Mouse (Mus musculus) Muller cell, postnatal 12 days (primary cell): Measurements from ENCODE around the gene Thsd1.
A peak's percentile ranks its signal among the peaks of the same experiment; 100 is the strongest.

Experiments used
- DNase-seq: peaks from one replicate; pipeline ENCODE4 v3.0.0-alpha.2; 2015; ENCODE audit errors: inconsistent ontology term

Thsd1 gene

DNA sequence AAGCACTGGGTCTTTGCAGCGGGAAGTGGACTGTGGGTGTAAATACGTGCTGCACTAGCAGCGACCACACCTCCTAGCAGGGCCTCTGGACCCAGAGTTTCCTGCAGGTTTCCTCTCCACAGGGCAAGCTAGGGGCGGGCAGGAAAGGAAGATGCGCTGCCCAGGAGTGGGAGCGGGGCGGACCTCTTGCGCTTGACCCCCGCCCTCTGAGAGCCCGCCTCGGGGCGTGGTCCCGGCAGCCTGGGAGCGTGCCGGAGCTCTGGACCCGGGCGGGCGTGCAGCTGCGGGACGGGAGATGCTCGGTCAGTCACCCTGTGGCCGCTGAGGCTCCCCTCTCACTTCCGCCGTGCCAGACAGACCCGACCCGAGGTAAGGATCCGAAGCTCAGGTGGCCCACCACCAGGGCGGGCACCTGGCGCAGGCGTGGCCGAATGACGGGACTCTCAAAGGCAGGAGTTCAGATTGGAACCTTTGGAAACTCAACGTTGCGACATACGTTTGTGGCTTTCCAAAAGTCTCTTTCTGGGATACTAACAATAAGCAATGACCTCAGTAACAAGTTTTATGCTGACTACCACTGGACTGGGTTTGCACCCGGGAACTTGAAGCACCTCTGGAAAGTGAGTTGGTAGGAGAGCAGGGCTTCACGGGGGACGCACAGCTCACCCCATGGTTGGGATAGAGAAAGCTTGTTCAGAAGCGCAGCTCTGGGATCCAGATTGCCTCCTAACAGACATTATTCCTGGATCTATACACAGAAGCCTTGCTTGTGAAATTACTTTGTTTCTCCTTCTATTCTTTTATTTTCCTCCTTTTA lies at the start of gene Thsd1:
Gene Thsd1 (plus strand): TSS at position 253 of the 817 bp plus-strand sequence.
- DNase-seq: peak; percentile 77

DNA sequence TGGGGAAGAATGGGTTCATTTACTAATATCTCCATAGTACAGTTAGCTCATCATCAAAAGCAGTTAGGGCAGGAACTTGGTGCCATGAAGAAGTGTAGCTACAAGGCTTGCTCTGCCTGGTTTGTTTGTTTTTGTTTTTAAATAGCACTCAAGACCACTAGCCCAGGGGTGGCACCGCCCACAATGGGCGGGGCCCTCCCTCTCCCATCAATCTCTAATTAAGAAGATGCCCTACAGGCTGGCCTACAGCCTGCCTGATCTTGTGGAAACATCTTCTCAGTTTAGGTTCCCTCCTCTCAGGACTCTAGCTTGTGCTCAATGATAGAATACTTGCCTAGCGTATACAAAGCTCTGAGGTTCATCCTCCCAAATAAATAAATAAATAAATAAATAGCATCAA lies 42.2 kb upstream of the Thsd1 start:
- DNase-seq: peak; percentile 83

DNA sequence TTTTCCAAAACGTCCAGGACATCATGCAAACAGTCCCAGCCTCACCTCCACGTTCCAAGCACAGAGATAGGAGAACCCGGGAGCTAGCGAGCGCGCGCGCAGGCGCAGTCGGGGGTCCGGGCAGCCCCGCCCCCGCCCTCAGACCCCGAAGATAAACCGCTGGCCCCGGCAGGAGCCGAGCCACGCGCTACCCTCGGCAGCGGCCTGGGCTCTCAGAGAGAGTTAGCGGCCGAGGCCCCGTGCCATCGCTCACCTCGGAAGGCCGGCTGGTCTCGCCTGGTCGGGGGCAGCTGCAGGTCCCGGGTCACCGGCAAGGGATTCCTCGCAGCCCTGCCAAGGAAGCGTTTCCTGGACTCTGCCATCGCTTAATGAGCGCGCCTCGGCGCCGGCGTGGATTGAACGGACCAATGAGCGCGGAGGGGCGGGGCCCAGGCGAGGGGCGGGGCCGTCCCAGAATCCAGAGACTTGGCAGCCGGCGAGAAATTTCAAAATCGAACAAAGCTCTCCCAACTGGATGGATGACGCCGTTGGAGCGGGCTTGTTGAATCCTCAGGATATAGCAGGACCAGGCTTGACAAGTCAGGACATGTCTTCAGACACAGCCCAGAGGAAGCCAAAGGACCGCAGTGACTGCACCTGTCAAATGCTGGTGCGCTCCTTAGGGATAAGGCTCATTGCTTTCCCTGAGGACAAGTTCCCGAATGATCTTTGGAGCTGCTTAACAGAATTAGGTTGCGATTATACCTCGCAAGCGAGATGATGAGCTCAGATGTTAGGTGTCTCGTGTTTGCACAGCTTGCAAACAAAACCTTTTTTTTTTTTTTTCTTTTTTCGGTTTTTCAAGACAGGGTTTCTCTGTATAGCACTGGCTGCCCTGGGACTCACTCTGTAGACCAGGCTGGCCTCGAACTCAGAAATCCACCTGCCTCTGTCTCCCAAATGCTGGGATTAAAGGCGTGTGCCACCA lies 41.4 kb upstream of the Thsd1 start, which contains the start of gene Ckap2:
Gene Ckap2 (minus strand): TSS at position 389 of the 967 bp plus-strand sequence.
- DNase-seq: peak; percentile 99

DNA sequence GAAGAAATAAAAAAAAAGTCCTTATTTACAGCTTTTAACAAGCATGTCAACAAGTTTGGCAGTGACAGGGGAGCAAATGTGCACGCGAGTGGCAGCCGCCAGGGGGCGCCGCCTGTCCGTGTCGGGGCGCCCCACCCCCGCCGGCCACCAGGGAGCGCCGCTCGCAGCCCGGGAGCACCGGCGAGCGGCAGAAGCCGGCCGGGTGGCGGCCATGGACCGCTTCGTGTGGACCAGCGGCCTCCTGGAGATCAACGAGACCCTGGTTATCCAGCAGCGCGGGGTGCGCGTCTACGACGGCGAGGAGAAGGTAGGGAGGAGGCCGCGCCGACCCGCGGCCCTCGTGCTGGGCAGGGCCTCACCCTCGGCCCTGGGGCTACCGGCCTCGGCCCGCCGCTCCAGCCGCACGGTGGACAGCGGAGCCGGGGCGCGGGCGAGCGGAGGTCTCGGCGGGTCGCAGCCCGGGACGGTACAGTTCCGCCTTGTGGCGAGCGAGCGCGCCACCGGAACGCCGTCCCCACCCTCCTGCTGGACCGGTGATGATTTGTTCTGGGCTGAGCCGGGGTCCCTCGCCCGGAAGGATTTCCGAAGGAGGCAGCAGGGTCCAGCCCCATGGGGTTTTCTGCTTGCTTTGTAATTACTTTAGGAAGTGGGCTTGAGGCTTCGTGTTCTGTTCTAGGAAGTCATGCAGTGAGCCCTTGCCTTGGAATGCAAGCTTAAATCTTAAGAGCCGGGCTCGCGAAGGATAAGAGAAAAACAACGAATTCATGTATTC lies 34.3 kb upstream of the Thsd1 start, which contains the start of gene Vps36:
Gene Vps36 (plus strand): TSS at position 150 of the 772 bp plus-strand sequence.
- DNase-seq: peak; percentile 93

DNA sequence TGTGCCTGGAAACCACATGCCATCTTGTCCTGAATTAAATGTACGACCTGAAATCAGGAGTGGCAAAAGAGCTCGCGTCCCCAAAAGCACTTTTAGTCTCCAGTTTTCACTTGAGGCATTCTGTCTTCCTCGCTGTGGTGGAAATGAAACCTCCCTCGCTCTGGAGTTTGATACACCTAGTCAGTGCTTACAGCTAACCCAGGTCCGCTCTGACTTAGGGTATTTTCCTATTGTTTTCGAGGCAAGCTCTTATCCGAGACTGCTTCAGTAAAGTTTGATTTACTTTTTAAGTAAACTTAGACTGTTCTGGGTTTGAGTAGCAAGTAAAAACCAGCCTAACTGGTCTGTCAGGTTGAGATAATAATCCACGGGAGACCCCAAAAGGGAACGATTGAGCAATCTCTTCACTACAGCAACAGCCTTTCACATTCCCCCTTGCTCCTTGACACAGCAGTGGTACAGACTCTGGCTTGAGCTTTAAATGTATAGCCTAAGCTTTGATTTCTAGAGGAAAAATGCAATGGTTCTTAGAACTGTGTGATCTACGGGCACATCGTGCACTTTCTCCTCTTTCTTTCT lies 33.6 kb upstream of the Thsd1 start:
- DNase-seq: no peak

DNA sequence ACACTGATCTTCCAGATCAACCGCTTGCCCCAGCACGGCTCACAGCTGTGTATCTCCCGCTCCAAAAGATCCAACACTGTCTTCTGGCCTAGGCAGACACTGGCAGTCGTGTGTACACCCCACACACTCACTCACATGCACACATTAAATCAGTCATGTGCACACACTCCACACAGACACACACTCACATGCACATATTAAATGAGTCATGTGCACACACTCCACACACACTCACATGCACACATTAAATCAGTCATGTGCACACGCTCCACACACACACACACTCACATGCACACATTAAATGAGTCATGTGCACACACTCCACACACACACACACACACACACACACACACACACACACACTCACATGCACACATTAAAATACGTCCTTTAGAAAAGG lies 29.2 kb upstream of the Thsd1 start:
- DNase-seq: no peak

DNA sequence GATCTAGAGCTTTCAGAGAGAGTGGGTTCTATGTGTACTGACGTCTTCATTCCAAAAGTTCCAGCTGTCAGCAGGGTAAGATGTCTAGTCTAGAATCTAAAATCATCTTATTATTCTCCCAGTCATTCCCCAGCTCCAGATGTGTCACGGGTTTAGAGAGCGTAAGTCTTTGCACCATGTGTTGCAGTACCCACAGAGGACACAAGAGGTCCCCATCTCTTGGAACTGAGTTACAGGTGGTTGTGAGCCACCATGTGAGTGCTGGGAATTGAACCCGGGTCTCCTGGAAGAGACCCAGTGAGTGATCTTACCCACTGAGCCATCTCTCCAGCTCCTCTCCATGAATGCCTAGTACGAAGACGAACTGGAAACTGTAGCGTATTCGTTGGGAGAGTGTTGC lies 27.6 kb upstream of the Thsd1 start:
- DNase-seq: no peak

DNA sequence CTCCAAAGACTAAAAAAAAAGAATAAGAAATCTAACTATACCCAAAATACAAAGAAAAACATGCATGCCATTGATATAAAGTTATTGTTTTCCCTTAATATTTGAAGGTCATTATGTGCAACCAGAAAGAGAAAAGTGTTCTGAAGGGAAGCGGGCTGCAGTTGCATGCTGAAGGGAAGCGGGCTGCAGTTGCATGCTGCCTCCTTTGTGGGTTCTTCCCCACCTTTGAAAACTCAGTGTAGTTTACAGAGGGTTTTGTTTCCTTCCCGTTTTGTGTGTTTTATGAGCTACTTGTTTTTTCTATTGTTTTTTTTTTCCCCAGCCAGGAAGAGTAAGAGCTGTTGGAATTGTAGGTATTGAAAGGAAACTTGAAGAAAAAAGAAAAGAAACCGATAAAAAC lies 19.6 kb upstream of the Thsd1 start:
- DNase-seq: no peak

DNA sequence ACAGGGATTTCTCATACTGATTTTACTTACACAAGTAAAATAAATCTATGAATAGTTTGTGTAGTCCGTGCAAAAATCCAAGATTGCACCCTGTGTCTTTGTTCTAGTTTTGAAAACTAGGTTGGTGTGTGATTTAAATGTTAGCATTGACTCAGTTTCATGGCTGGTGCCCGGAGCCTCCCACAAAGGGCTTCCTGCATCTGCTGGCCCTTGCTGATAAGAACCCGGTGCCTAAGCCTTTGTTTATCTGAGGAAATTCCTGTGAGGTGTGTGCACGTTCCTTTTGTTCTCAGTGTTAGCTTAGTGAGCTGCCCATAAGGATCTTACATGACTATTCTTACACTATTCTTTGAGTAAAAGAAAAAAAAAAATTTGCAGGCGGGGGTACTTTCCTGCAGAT lies 18.1 kb upstream of the Thsd1 start:
- no peak for DNase-seq

DNA sequence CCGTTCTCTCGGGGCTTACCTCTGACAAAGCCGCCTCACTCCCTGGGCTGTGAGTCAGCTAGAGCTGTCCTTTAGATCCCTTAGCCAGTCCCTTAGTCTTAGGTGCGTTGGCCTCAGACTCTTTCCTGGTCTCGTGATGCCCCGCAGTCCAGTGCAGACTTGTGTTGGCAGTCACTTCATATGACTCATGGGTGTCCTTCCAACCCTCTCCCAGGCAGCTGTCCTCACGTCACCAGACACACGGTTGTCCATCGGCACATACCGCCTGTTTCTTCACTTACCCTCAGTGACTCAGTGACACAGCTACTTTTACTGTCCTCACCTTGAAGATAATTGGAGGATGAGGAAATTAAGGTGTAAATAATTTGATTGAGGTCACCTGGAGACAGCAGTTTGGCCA lies 12.3 kb upstream of the Thsd1 start:
- DNase-seq: no peak

DNA sequence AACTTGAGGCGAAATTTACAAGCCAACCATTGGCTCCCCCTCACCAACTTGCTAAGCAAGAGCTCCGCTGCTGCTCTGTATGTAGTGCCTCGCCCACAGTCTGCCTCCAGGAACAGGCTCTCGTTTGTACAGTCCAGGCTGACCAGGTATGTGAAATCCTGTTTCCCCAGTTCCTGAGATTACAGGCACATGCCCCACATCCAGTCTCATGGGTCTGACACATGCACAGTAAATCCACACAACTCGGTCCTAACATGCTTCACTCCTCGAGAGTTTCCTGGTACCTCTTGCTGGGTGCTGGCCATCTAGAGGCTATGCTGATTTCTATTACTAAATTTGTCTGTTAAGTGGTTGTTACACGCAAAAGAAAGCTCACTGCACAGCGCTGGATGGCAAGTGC lies 752 bp upstream of the Thsd1 start:
- no peak for DNase-seq

DNA sequence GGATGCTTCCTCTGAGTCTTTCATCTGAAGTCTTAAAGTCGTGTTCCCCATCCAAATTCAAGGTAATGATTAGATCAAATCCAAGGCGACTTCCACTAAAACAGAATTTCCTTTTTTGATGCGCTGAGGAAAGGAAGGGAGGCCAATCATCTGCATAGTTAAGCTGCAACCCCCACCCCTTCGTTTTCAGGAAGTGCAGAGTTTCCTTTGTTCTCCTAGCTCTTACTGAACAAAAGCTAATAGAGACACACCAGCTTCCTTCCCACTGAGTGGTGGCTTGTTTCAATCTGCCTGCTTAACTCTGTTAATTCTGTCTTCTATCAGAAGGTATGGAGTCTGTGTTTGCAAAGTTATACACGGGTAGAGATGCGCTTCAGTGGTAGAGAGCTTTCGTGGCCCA lies 1.5 kb downstream of the Thsd1 start:
- no peak for DNase-seq

DNA sequence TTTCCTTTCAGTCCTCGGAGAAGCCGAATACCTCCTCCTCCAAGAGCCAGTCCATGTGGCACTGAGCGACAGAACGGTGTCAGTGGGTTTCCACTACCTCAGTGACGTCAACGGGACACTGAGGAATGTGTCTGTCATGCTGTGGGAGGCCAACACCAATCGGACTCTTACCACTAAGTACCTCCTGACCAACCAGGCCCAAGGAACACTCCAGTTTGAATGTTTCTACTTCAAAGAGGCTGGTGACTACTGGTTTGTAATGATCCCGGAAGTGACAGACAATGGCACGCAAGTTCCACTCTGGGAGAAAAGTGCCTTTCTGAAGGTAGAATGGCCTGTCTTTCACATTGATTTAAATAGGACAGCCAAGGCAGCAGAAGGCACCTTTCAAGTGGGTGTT lies 15.9 kb downstream of the Thsd1 start:
- no peak for DNase-seq

DNA sequence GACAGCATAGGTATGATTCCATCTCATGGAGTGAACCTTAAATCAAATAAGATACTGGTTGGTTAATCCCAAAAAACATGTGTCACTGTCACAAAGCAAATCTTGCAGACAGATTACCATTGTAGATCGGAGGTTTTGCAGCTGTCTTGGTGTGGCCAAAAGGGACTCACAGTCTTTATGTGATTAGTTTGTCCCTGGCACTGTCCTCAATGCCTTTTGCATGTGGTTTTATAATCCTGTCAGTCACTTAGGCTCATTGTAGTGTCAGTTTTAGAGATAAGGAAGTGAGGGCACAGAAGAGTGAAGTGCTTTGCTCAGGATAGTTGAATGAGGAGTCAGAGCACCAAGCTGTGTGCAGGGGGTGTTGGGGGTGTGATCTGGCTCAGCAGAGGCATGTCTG lies 18.6 kb downstream of the Thsd1 start:
- no peak for DNase-seq

DNA sequence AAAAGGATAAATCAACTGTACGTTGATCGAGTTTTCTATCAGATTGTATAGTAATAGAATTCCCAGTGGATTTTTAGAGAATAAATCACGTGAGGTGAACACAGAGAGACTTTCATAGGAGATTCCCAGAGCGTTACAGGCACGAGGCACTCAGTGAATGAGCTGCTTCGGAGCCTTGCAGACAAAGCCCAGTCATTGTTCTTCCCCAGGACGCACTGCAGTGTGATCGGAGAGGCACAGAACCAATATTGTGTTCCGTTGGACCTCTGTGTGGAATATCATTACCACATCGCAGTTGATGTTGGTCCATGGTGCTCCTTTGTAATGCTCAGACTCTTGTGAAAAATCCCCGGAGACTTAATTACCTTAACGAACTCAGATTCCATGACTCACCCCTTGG lies 20.8 kb downstream of the Thsd1 start:
- peak; percentile 24 for DNase-seq

DNA sequence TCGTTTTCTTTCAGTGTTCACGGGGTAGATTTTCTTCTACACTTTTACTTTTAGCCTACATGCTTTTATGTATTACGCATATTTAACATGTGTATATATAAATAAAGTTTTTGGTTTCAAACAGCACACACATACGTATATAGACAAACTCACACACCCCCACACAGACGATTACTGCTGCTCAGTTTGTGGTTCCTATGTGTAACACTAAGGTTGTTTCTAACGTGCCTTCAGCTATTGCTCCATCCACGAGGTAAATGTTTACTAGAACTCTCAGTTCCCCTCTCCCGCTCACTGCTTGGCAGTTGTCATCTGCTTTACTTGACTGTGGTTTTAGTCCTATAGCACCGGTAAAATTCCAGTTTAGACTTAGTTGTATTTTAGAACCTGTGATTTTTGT lies 22.0 kb downstream of the Thsd1 start:
- no peak for DNase-seq

DNA sequence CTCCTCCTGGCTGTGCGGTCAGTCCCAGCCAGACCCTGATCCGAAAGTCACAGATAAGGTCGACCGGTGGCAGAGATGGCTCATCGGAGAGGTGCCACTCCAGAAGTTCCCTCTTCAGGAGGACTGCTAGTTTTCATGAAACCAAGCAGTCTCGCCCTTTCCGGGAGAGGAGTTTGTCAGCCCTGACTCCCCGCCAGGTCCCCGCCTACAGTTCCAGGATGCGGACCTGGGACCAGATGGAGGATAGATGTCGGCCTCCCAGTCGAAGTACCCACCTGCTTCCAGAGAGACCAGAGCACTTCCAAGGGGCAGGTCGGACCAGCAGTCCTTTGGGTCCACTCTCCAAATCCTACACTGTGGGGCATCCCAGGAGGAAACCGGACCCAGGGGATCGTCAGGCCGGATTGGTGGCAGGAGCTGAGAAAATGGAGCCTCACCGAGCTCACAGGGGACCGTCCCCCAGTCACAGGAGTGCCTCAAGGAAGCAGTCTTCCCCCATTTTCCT lies 31.9 kb downstream of the Thsd1 start:
- DNase-seq: no peak

DNA sequence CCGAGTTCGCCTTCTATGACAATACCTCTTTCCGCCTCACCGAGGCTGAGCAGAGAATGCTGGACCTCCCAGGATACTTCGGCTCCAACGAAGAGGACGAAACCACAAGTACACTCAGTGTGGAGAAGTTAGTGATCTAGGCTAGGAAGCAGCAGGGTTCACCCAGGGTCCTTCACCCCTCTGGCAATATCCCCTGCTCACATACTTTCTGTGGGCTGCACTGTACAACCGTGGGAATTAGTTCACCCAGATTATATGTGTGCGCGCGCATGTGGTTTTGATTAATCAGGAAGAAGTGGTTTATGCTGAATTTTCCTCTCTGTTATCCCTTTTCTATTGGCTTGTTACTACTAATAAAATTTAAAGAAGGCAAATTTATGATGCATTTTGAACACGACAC lies 32.4 kb downstream of the Thsd1 start:
- no peak for DNase-seq

DNA sequence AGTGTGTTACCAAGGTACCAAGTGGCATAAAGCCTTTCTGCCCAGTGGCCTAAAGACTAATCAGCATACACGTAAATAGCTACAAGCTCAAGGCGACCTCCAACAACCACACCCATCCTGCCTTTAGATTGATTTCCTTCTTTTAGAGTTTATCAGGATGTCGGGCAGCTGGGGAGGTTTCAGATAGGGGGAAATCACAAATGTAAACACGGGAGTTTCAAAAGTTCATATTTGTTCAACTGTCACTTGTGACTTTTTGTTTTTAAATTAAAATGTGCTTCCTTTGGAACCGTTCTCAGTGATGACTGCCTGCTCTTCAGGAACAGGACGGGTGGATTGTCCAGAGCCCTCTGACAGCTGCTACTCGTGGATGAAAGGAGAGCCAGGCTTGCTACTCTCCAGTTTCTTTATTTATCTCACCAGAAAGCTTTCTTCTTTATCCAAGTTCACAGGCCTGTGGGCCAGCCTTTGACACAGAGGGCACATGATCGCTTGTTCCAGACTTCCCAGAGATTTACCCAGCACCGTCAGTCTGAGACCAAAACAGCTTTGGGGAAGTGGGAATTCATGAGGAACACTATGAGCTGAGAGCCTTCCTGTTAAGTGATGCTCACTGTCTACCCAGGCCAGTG lies 33.1 kb downstream of the Thsd1 start:
- DNase-seq: no peak

DNA sequence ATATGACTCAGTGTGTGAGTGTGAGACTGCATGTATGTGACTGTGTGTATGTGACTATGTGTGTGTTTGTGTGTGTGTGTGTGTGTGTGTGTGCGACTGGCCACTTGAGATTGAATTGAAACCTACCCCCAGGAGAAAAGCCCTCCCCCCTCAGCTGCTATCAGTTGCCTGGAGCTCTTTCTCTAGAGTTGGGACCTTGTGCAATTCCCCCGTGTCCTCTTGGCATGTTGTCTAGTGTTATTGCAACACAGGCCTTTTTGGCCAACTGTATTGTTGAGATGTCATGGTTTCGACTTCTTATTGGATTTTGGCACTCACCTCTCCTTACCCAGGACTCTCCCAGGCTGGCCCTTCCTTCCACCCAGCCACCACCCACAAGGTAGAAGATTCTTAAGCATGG lies 35.2 kb downstream of the Thsd1 start:
- DNase-seq: no peak

DNA sequence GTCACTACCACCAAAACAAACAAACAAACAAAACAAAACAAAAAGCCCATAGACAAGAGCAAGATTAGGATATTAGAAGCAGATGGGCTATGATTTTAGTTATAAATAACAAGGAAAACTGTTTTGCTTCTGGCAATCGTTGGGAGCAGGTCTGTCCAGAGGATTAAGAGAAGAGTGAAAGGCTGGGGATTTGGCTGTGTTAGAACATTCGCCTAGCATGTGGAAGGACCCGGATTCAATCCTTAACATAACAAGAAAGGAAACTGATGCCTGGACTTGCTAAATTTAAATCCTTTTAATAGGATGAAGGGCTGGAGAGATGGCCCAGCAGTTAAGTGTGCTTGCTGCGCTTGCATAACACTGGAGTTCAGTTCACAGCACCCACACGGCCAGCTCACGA lies 37.2 kb downstream of the Thsd1 start:
- DNase-seq: no peak
